Mouse (Mus musculus) heart, postnatal 0 days (tissue): Measurements from ENCODE around the gene 1700092M07Rik. TPM values are rescaled to one million over a fixed set of nuclear protein-coding genes. Genes with fewer than 3 reads are reported as not detected.

Experiments used
- ATAC-seq: fragments of 200-750 bp; cut with Nextera tagmentation; 2 replicates; pipeline ENCODE4 v1.8.0; 2017; ENCODE audit warnings: low read depth, moderate number of reproducible peaks, moderate library complexity; ENCODE audit not compliant: insufficient read depth
- DNase-seq: peaks from one replicate; pipeline ENCODE4 v3.0.0-alpha.2; 2016; ENCODE audit warnings: low spot score
- H3K27ac ChIP-seq: fragments of 300-500 bp; sonication (generic); 2 replicates; pipeline ENCODE4 v1.5.1; 2014; ENCODE audit warnings: low read depth, mild to moderate bottlenecking
- H3K27me3 ChIP-seq: fragments of 300-500 bp; sonication (generic); 2 replicates; pipeline ENCODE4 v1.6.1; 2014; ENCODE audit warnings: low read length, mixed read lengths; ENCODE audit not compliant: control insufficient read depth, insufficient read depth
- H3K36me3 ChIP-seq: fragments of 300-500 bp; sonication (generic); replicated peaks from 2 replicates; pipeline ENCODE4 v1.6.1; 2014; ENCODE audit warnings: low read length, mixed read lengths; ENCODE audit not compliant: control insufficient read depth, insufficient read depth
- H3K4me1 ChIP-seq: fragments of 300-500 bp; sonication (generic); 2 replicates; pipeline ENCODE4 v1.6.1; 2014; ENCODE audit warnings: antibody characterized with exemption; ENCODE audit not compliant: control insufficient read depth, insufficient read depth
- H3K4me2 ChIP-seq: fragments of 300-500 bp; sonication (generic); 2 replicates; pipeline ENCODE4 v1.6.1; 2014; ENCODE audit warnings: low read depth, mild to moderate bottlenecking, low read length, moderate library complexity
- H3K4me3 ChIP-seq: fragments of 300-500 bp; sonication (generic); 2 replicates; pipeline ENCODE4 v1.5.1; 2014; ENCODE audit warnings: low read depth, low read length
- H3K9ac ChIP-seq: fragments of 300-500 bp; sonication (generic); replicated peaks from 2 replicates; pipeline ENCODE4 v1.6.1; 2014; ENCODE audit warnings: low read depth, low read length, mixed read lengths
- H3K9me3 ChIP-seq: fragments of 300-500 bp; sonication (generic); replicated peaks from 2 replicates; pipeline ENCODE4 v1.6.1; 2016; ENCODE audit warnings: low read length; ENCODE audit not compliant: control insufficient read depth
- CTCF ChIP-seq: IDR thresholded peaks from 2 replicates; pipeline ENCODE4 v1.5.1; 2016; ENCODE audit warnings: antibody characterized with exemption, control low read depth, low read depth
- EP300 ChIP-seq: IDR thresholded peaks from 2 replicates; pipeline ENCODE4 v1.6.1; 2016; ENCODE audit warnings: antibody characterized with exemption, low read depth
- WGBS: fragments of 180-500 bp; shearing (Covaris S2); extraction: QIAGEN DNeasy Blood & Tissue Kit; methylation state at CpG from one replicate; pipeline ENCODE4 v1.1.7; 2014; 5-methylcytosine and 5-hydroxymethylcytosine counted together
- polyA plus RNA-seq: library from polyadenylated mRNA; unstranded; fragments of >200 nt; fragmentation: Nextera tagmentation; extraction: Ambion mirVana; gene quantifications from 2 replicates; pipeline ENCODE4 v1.2.1, GENCODE M21; 2015
- total RNA-seq: library from RNA; depleted of rRNA; stranded (reverse); fragments of >200 nt; gene quantifications from 2 replicates; pipeline ENCODE4 v1.2.3, GENCODE M21; 2014; ENCODE audit warnings: low replicate concordance

1700092M07Rik gene
- total and polyA plus RNA-seq, 2 experiments from 2014 or later: 0.38 TPM; not detected in 1

DNA sequence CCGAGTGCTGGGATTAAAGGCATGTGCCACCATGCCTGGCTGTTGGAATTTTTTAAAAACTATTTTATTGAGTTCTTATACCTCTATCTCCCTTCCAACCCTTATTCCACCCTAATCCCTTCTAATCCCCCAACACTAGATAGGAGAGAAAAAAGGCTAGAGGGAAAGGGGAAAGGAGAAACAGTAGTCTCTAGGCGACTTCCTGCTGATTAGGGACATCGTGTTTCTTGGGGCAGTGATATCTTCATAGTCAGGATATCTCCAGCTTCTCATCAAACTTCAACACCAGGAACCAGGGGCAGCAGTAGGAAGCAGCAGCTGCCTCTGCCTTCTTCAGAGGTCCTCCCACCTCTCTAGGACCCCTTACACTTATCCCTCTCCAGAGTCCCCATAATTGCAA is 6.2 kb upstream of the 1700092M07Rik start:
- DNase-seq (no peak), ATAC-seq (no peak)

DNA sequence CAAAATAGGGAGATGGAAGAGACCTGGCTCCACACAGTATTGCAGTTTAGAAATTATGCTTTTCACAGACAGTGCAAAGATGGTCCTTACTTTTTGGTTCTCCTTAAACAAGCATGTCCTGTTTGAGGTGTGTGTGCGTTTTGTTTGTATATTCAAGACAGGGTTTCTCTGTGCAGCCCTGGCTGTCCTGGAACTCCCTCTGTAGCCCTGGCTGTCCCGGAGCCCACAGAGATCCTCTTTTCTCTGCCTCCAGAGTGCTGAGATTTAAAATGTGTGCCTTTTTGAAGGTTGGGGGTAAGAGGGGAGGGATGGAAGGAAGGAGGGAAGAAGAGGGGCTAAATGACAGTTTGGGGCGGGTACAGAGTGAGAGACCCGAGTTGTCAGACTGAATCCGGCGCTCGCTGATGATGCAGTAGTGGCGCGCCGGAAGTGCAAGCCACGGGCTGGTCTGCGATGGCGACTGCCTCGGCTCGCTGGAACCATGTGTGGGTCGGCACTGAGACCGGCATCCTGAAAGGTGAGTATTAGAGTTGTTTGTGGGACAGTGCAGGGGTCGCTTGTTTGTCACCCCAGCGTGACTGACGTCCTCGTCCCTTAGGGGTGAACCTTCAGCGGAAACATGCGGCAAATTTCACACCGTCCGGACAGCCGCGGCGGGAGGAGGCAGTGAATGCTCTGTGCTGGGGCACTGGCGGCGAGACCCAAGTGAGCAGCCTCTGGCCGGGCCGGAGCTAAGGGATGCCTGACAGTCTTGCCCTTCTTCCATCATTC is 4.9 kb upstream of the 1700092M07Rik start, which contains the start of gene Wdr74:
Gene Wdr74 (plus strand): TSS at position 439 of the 771 bp plus-strand sequence.
- no peaks in the 10 kb centered on the region for H3K27me3 ChIP-seq
- H3K4me2 ChIP-seq: peak within 1 kb of the TSS; percentile 92
- H3K9me3 ChIP-seq: no peaks in the 10 kb centered on the region
- TF ChIP-seq CTCF (no peak), EP300 (no peak)
- peak; percentile 80 for DNase-seq
- H3K27ac ChIP-seq: peak within 1 kb of the TSS; percentile 70
- 0% methylated on average over 32 of the region's 32 CpGs for WGBS
- peaks cover 26% of the 10 kb centered on the region for H3K36me3 ChIP-seq
- peak within 1 kb of the TSS; percentile 80 for H3K4me3 ChIP-seq
- H3K9ac ChIP-seq: peak within 1 kb of the TSS; percentile 74
- H3K4me1 ChIP-seq: peaks cover 5% of the 10 kb centered on the region
- peak; percentile 93 for ATAC-seq

More for the DNA sequence above, 6.2 kb upstream of the 1700092M07Rik start:
- no peak overlapping the region for H3K9ac ChIP-seq
- TF ChIP-seq CTCF: no peak
- no peak for TF ChIP-seq EP300
- H3K9me3 ChIP-seq: no peaks in the 10 kb centered on the region
- no peak overlapping the region for H3K27ac ChIP-seq
- 50% methylated on average over 3 of the region's 3 CpGs for WGBS
- no peak overlapping the region for H3K4me2 ChIP-seq
- H3K27me3 ChIP-seq: no peaks in the 10 kb centered on the region
- H3K36me3 ChIP-seq: peaks cover 17% of the 10 kb centered on the region
- peaks cover 5% of the 10 kb centered on the region; the same call in 1 of the 2 replicates for H3K4me1 ChIP-seq
- no peak overlapping the region for H3K4me3 ChIP-seq

DNA sequence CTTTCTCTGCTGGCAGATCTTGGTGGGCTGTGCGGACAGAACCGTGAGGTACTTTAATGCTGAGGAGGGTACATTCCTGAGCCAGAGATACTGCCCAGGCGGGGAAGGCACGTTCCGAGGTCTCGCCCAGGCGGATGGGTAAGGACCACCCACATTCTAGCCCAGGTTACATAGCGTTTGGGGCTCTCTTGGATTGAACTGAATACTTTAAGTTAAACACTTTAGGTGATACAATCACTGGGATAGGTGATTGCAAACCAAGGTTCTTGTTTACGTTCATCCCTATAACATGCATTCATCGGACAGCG is 4.4 kb upstream of the 1700092M07Rik start:
- DNase-seq (no peak), ATAC-seq (peak; percentile 37)
- peaks cover 26% of the 10 kb centered on the region for H3K36me3 ChIP-seq
- peak overlapping the region; percentile 80 for H3K4me3 ChIP-seq
- peak overlapping the region; percentile 70 for H3K27ac ChIP-seq
- H3K27me3 ChIP-seq: no peaks in the 10 kb centered on the region
- TF ChIP-seq CTCF: no peak
- no peak for TF ChIP-seq EP300
- H3K9ac ChIP-seq: peak overlapping the region; percentile 74
- H3K4me1 ChIP-seq: peaks cover 5% of the 10 kb centered on the region
- no peaks in the 10 kb centered on the region for H3K9me3 ChIP-seq
- 3% methylated on average over 11 of the region's 11 CpGs for WGBS
- peak overlapping the region; percentile 92 for H3K4me2 ChIP-seq

DNA sequence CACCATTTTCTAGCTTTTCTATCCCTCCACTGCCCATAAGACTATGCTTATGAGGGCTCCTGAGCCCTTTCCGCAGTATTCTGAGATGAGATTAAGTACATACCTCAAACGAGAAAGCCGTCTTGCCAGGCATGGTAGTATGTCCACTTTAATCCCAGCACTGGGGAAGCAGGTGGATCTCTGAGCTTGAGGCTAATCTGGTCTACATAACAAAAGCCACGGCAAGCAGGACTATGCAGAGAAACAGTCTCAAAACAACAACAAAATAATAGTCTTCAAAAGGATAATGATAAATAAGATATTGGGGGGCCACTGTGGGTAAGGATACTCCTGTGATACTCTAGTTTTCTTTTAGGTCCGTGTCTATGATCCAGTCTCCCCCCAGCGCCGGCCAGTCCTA is 1.6 kb upstream of the 1700092M07Rik start:
- H3K4me2 ChIP-seq: no peak overlapping the region
- TF ChIP-seq CTCF (no peak), EP300 (no peak)
- peaks cover 39% of the 10 kb centered on the region for H3K36me3 ChIP-seq
- H3K27ac ChIP-seq: no peak overlapping the region
- no peak overlapping the region for H3K4me3 ChIP-seq
- H3K9ac ChIP-seq: no peak overlapping the region
- 87% methylated on average over 7 of the region's 7 CpGs for WGBS
- no peak for DNase-seq
- no peaks in the 10 kb centered on the region for H3K27me3 ChIP-seq
- no peak for ATAC-seq
- peaks cover 17% of the 10 kb centered on the region for H3K4me1 ChIP-seq
- no peaks in the 10 kb centered on the region for H3K9me3 ChIP-seq

DNA sequence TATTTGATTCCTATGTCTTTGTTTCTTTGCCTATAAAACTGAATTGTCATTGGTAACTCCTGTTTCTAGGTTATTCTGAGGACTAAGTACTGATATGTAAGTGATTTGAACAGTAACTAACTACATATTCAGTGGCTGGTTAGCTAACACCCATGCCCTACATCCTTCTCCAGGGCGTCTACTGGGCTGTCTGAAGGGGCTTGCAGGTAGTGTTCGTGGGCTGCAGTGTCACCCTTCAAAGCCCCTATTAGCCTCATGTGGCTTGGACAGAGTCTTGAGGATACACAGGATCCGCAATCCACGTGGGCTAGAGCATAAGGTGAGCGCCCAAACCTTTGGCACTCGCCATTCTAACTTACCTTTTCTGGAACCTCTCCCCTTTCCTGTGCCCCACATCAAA is 872 bp upstream of the 1700092M07Rik start:
- peaks cover 45% of the 10 kb centered on the region for H3K36me3 ChIP-seq
- TF ChIP-seq EP300: no peak
- TF ChIP-seq CTCF: no peak

More for the DNA sequence above, 872 bp upstream of the 1700092M07Rik start:
- H3K27me3 ChIP-seq: no peaks in the 10 kb centered on the region
- no peak overlapping the region for H3K9ac ChIP-seq
- H3K4me1 ChIP-seq: peaks cover 17% of the 10 kb centered on the region
- H3K9me3 ChIP-seq: no peaks in the 10 kb centered on the region
- no peak overlapping the region for H3K4me3 ChIP-seq
- WGBS: 86% methylated on average over 6 of the region's 6 CpGs
- H3K27ac ChIP-seq: no peak overlapping the region
- no peak for ATAC-seq
- H3K4me2 ChIP-seq: no peak overlapping the region
- DNase-seq: no peak
